Mouse (Mus musculus) T-helper 17 cell (primary cell): ENCODE results near the gene Zmynd15.

Source experiments
- in situ Hi-C, 2 experiments: fragments of 300-600 bp; cut with MboI, MseI; formaldehyde crosslinking; loops; 1 replicate in 1 of 2; 2 replicates in 1 of 2; pipeline ENCODE4 v1.15.1; 2025; ENCODE audit warnings: high pct_unique_total_duplicates in 2 of 2

Gene Zmynd15

DNA sequence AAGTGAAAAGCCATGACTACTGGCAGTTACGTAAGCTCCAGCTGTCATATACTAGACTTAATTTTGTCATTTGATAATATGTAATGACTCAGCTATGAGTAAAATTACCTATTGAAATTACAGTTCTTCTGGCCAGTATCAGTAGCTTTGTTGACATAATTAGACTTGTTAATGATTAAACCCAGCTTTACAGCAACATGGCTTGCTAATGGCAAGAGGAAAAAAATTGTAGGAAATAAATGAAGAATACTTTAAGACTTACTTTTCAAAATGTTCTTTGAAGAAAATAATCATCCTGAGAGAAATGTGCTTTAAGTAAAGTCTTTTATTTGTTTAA lies 41.2 kb downstream of the Zmynd15 start:
- in situ Hi-C loops: loop anchor here in 1 of 2 experiments (5.0 to 10.0 kb wide), 2 partner anchors 252 to 896 kb away; partner anchors contain the start of gene Atp1b2

GRCm38 (mm10) chr11:70502018-70502417 lies 42.8 kb downstream of the Zmynd15 start:
- in situ Hi-C loops: loop anchor here in 1 of 2 experiments (5.0 to 10.0 kb wide), 2 partner anchors 250 to 897 kb away; partner anchors contain the start of gene Atp1b2

DNA sequence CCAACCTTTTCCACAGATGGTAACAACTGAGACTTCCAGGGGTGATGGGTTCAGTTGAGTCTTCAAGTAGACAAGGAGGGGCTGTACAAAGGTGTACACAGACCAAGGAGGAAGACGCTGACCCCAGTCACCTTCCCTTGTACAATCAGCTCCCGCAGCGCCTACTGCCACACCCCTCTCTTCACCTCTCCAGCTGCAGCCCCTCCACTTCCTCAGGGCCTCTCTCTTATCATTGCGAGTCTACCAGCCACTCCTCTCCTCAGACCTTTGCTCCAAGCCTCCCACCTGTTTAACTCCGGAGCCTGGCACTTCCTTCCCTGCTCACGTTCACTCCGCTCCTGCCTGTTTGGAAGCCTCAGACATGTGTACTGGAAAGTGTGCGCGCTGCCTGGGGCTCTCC lies 45.7 kb downstream of the Zmynd15 start, which contains the start of gene Tm4sf5:
Gene Tm4sf5 (plus strand): TSS at position 275 of the 400 bp plus-strand sequence.
- in situ Hi-C loops: loop anchor here (5.0 to 10.0 kb wide), 4 partner anchors 73 to 900 kb away; partner anchors contain the start of genes Arrb2 (in 1 of the 2) and Atp1b2 (in 1 of the 2)

- in situ Hi-C loops: loop anchor here (5.0 to 10.0 kb wide), 3 partner anchors 74 to 902 kb away; partner anchors contain the start of genes Arrb2 (in 1 of the 2) and Atp1b2 (in 1 of the 2)
These were observed 47.2 kb downstream of the Zmynd15 start for GRCm38 (mm10) chr11:70506385-70506784.

GRCm38 (mm10) chr11:70506962-70507515 lies 47.8 kb downstream of the Zmynd15 start:
- in situ Hi-C loops: loop anchor here (5.0 to 10.0 kb wide), 3 partner anchors 75 to 902 kb away; partner anchors contain the start of genes Arrb2 (in 1 of the 2) and Atp1b2 (in 1 of the 2)

- in situ Hi-C loops: loop anchor here (5.0 to 10.0 kb wide), 4 partner anchors 78 to 905 kb away; partner anchors contain the start of genes Arrb2 (in 1 of the 2), Atp1b2 (in 1 of the 2) and Pelp1 (in 1 of the 2)
These were observed 50.7 kb downstream of the Zmynd15 start for GRCm38 (mm10) chr11:70509753-70510564.

GRCm38 (mm10) chr11:70511242-70511641 lies 52.0 kb downstream of the Zmynd15 start:
- in situ Hi-C loops: loop anchor here in 1 of 2 experiments (5.0 kb wide), 1 partner anchor 99 kb away; the partner anchor contains the start of gene Pelp1

DNA sequence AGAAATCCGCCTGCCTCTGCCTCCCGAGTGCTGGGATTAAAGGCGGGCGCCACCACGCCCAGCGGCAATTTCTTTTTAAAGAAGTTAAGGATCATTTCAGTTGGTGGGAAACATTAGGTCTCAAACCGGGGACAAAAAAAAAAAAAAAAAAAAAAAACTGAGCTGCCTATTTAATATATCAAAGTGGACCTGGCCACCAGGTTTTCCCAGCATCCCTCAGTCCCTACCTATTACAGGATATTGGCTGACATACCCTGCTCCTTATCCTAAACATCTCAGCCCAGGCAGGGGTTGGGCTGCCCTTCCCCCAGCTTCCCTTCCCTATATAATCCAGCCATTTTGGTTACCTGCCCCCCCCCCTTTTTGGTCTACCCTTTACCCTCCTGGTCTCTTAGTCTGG lies 52.6 kb downstream of the Zmynd15 start:
- in situ Hi-C loops: loop anchor here in 1 of 2 experiments (5.0 kb wide), 1 partner anchor 100 kb away; the partner anchor contains the start of gene Pelp1

DNA sequence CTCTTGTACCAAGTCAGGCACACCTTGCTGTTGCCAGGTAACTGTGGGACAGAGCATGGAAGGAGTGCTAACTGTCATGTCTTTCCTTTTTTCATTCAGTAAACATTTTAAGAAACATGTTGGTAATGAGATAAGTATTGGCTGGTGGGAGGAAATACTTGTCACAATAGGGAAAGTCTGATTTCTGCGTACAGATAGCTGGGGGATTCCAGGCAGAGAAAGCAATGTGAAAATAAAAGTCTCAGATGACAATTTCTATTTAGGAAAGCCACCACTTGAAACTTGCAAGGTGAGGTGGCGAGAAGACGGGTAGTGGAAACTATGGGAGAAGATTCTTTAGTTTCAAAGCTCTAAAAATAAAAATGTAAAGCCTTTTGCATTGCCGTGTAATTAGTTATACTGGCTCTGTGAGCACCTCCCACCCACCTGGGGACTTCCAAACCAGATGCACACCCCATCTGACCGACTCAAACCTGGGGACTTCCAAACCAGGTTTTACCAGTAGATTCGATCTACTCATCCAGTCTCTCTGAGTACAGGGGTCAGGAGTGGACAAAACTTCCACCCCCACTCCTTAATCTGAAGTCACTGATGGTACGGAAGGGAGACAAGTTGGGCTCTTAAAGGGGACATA lies 53.6 kb downstream of the Zmynd15 start:
- in situ Hi-C loops: loop anchor here in 1 of 2 experiments (5.0 kb wide), 1 partner anchor 101 kb away; the partner anchor contains the start of gene Pelp1

DNA sequence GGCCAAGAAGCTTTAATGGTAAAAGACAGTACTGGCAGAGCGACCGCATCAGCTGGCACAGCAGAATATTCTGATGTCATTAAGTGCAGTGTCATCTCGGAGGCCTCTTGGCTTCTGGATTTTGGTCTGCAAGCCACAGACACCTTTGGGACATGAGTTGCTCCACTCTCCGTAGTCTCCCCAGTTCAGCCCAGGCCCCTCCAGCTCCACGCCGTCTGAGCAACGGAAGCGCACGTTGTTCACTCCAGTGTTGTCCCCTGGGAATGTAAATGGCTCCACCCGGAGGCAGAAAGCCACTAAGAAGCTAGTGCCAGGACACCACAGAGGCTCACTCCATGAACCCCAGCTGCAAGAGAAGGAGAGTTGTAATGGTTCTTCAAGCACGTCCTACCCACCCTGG lies 54.3 kb downstream of the Zmynd15 start:
- in situ Hi-C loops: loop anchor here in 1 of 2 experiments (5.0 kb wide), 1 partner anchor 101 kb away; the partner anchor contains the start of gene Pelp1

DNA sequence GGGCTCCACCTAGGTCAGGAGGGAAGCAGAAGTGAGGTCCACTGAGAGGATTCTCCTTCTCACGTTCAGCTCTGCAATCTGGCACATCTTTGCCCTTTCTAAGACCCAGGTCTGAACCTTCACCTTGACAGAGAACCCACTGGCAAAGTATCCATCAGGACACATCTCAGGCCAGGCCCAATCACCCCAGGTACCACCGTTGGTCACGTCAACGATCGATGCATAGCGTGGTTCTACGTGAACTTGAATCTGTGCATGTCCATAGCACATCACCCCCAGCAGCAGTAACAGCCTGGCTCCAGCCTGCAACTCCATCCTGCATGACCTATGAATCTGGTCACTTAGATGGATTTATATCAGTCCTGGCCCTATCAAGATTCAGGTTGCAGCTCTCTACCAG lies 55.1 kb downstream of the Zmynd15 start, which contains the start of gene Vmo1:
Gene Vmo1 (minus strand): TSS at position 329 of the 400 bp plus-strand sequence.
- in situ Hi-C loops: loop anchor here in 1 of 2 experiments (5.0 kb wide), 1 partner anchor 102 kb away; the partner anchor contains the start of gene Pelp1
